ENCODE assay signal across 8 mouse cellular contexts in the genomic region with DNA sequence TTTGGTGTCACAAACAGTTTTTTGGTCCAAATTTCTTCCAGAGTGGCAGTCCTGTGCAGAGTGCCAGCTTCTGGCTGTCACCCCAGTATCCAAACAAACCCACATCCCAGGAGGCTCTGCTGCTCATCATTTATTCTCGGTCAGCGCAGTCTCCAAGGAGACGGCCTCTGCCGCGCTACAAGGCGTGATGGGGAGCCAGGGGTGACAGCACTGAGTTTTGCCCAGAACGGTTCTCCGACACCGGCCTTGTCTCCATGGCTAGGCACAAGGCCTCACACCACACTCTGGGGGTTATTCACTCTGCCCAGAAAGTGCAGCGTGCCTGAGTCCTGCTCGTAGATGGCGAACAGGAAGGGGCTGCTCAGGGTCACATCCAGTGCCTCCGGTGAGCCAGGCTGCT. TPM values are rescaled to one million over a fixed set of nuclear protein-coding genes. Genes with fewer than 3 reads are reported as not detected.
DNase-seq lines count a peak whose midpoint lies in the region; ATAC-seq and TF ChIP-seq lines count a peak whose summit lies in the region.

No protein-coding gene starts in this region.

- H3K4me1 ChIP-seq in lung, postnatal 0 days (ENCODE audit: insufficient read depth, low read depth, low read length): no peaks in the 10 kb centered on the region
- no peaks in the 10 kb centered on the region for H3K4me1 ChIP-seq in lung, adult 2 months (ENCODE audit: control insufficient read depth, insufficient read depth, low read length)

- no peak for TF ChIP-seq EP300 in lung, postnatal 0 days (IDR thresholded peaks at IDR 0.05)

- no peak for TF ChIP-seq CTCF in lung, postnatal 0 days (IDR thresholded peaks at IDR 0.05)
- TF ChIP-seq CTCF in lung, adult 2 months (IDR thresholded peaks at IDR 0.05; ENCODE audit: insufficient read depth, low read length): no peak

- DNase-seq in lung, postnatal 0 days (ENCODE audit: low spot score): no peak
- DNase-seq in lung, adult 2 months: no peak
- peak; percentile 53 to 65 for DNase-seq in frontal cortex, adult 2 months (ENCODE audit: extremely low spot score in 1 of 2, low spot score in 1 of 2)
- peak; percentile 59 to 74 for DNase-seq in left cerebral cortex, postnatal 25 days (ENCODE audit: low spot score in 2 of 2)
- peak; percentile 39 for DNase-seq in right cerebral cortex, postnatal 25 days
- no peak for DNase-seq in gastrocnemius, postnatal 4 days (ENCODE audit: low spot score in 2 of 2)
- DNase-seq in heart, postnatal 14 days: no peak

- no peaks in the 10 kb centered on the region for H3K9me3 ChIP-seq in lung, postnatal 0 days (ENCODE audit: low read length)

- no peak overlapping the region for H3K4me3 ChIP-seq in lung, postnatal 0 days (ENCODE audit: low read depth, low read length)
- H3K4me3 ChIP-seq in lung, adult 2 months (replicated peaks; ENCODE audit: extremely low read depth, low read depth, low read length): no peak overlapping the region

- peaks cover 11% of the 10 kb centered on the region for H3K36me3 ChIP-seq in lung, postnatal 0 days (ENCODE audit: insufficient read depth, low read length)

- H3K9ac ChIP-seq in lung, postnatal 0 days (replicated peaks; ENCODE audit: low read depth): no peak overlapping the region

- intact Hi-C loops in left cerebral cortex, postnatal 25 days (cut with DNase I): no loop called here
- intact Hi-C loops in heart, postnatal 14 days (cut with DNase I): no loop called here

- TF ChIP-seq POLR2A in lung, adult 2 months (IDR thresholded peaks at IDR 0.05; ENCODE audit: borderline replicate concordance, extremely low read depth, low read depth, low read length): no peak

- ATAC-seq in lung, postnatal 0 days: peak; percentile 17; the same call in 1 of the 2 replicates
- ATAC-seq in activated CD4-positive, CD25-positive, alpha-beta regulatory T cell, adult 4 months: no peak

- 43% methylated on average over 13 of the region's 13 CpGs for WGBS in lung, postnatal 0 days
- WGBS in lung, adult 2 months: 64% methylated on average over 13 of the region's 13 CpGs

- H3K27ac ChIP-seq in lung, postnatal 0 days (ENCODE audit: low read length): no peak overlapping the region

- no peaks in the 10 kb centered on the region for H3K27me3 ChIP-seq in lung, postnatal 0 days (replicated peaks; ENCODE audit: insufficient read depth, low read length)

- no peak overlapping the region for H3K4me2 ChIP-seq in lung, postnatal 0 days (replicated peaks; ENCODE audit: low read depth, low read length)

RNA-seq across cellular contexts. Expression of gene Agt, which starts 12.8 kb away (rescaled TPM):
- 101 and 133 TPM in 2 replicates for polyA plus RNA-seq in lung, postnatal 0 days (2015; fragmentation: Nextera tagmentation; extraction: Ambion mirVana)
- polyA plus RNA-seq in lung, adult 2 months (2012; rRNA removed): 4.7 and 6.1 TPM in 2 replicates
- polyA plus RNA-seq in frontal cortex, adult 2 months (2012; rRNA removed): 18.1 and 20.1 TPM in 2 replicates
- 10 to 100 TPM; 21.5 to 23.9 TPM for total RNA-seq in left cerebral cortex, postnatal 25 days (2021)
- 10 to 100 TPM; 28.5 to 37.1 TPM for total RNA-seq in gastrocnemius, postnatal 4 days (2021)
- 10 to 100 TPM; 13.4 to 13.5 TPM for total RNA-seq in heart, postnatal 14 days (2021)
- not detected for polyA plus RNA-seq in activated CD4-positive, CD25-positive, alpha-beta regulatory T cell, adult 4 months (2017; shearing (Covaris generic))

RNA-seq across cellular contexts. Expression of gene Capn9, which starts 19.3 kb away (rescaled TPM):
- 0.11 and 0.16 TPM in 2 replicates for polyA plus RNA-seq in lung, postnatal 0 days (2015; fragmentation: Nextera tagmentation; extraction: Ambion mirVana)
- 0.12 and 0.20 TPM in 2 replicates for polyA plus RNA-seq in lung, adult 2 months (2012; rRNA removed)
- polyA plus RNA-seq in frontal cortex, adult 2 months (2012; rRNA removed): 0.06 and 0.11 TPM in 2 replicates
- under 1 TPM in 1 of 2 experiments, not detected in 1; 0.21 TPM for total RNA-seq in left cerebral cortex, postnatal 25 days (2021)
- total RNA-seq in gastrocnemius, postnatal 4 days (2021): not detected
- total RNA-seq in heart, postnatal 14 days (2021): under 1 TPM in 1 of 2 experiments, not detected in 1; 0.10 TPM
- polyA plus RNA-seq in activated CD4-positive, CD25-positive, alpha-beta regulatory T cell, adult 4 months (2017; shearing (Covaris generic)): not detected

RNA-seq across cellular contexts. Expression of gene Cog2, which starts 36.1 kb away (rescaled TPM):
- 23.5 and 24.5 TPM in 2 replicates for polyA plus RNA-seq in lung, postnatal 0 days (2015; fragmentation: Nextera tagmentation; extraction: Ambion mirVana)
- 14.5 and 17.9 TPM in 2 replicates for polyA plus RNA-seq in lung, adult 2 months (2012; rRNA removed)
- polyA plus RNA-seq in frontal cortex, adult 2 months (2012; rRNA removed): 26.0 and 28.9 TPM in 2 replicates
- 10 to 100 TPM; 37.0 to 39.3 TPM for total RNA-seq in left cerebral cortex, postnatal 25 days (2021)
- total RNA-seq in gastrocnemius, postnatal 4 days (2021): 10 to 100 TPM; 29.3 to 33.9 TPM
- 10 to 100 TPM; 22.0 to 23.7 TPM for total RNA-seq in heart, postnatal 14 days (2021)
- polyA plus RNA-seq in activated CD4-positive, CD25-positive, alpha-beta regulatory T cell, adult 4 months (2017; shearing (Covaris generic)): 10 to 100 TPM; 38.3 to 44.1 TPM

Comparison
In these comparisons a context has a peak if more than half of its experiments do, and no peak if none do; other contexts are left out.
1. DNase-seq: peak in frontal cortex, adult 2 months (2 of 2), left cerebral cortex, postnatal 25 days (2 of 2) and right cerebral cortex, postnatal 25 days (single experiment); none in lung, postnatal 0 days (single experiment), lung, adult 2 months (single experiment), gastrocnemius, postnatal 4 days (0 of 2) and heart, postnatal 14 days (0 of 2).